ENCODE assay signal across 27 mouse cellular contexts in the genomic region with DNA sequence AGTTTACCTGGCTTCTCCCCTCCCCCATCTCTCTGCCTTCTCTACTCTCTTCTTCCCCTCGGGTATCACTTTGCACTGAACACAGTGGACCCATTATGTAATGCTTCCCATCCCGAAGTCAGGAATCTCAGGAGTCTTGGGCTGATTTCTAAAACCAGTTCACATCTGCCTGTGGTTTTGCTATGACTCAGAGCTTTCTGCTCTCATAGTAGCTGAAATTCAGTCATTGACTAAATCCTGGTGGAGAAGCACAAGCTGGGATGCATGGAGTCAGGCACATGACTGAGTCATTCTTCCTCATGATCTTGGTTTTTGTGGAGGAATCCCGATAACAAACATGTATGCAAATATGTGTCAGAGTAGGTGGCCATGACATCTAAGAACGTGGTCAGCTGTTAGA. TPM values are rescaled to one million over a fixed set of nuclear protein-coding genes. Genes with fewer than 3 reads are reported as not detected.
DNase-seq lines count a peak whose midpoint lies in the region; ATAC-seq and TF ChIP-seq lines count a peak whose summit lies in the region.
"Had no signal": no experiment of that assay in that cellular context is flagged by ENCODE, and none has a peak within 500 bp of the region (broad histone marks: within the 10 kb centered on the region; RNA-seq: fewer than 3 reads in every experiment).

No protein-coding gene starts in this region.

- peak; percentile 18 for DNase-seq in gastrocnemius, adult 18-20 months (ENCODE audit: low spot score)
- no peak for DNase-seq in gastrocnemius, postnatal 36 days
- DNase-seq in left cerebral cortex, adult 2 months (ENCODE audit: extremely low spot score in 1 of 2, low spot score in 2 of 2), result peak; percentile 8 to 18
- DNase-seq in left cerebral cortex, postnatal 4 days, result no peak
- DNase-seq in left cerebral cortex, postnatal 25 days (ENCODE audit: low spot score in 2 of 2), result peak; percentile 9 to 74
- DNase-seq in spleen, postnatal 10 days (ENCODE audit: low spot score in 2 of 2), result no peak
- DNase-seq: adrenal gland, postnatal 36 days; cerebellum, adult 2 months; cerebellum, postnatal 36 days; kidney, postnatal 36 days; layer of hippocampus, adult 9-11 months; lung, adult 18-20 months; lung, postnatal 36 days; thymus, postnatal 36 days had no signal

- no peak for ATAC-seq in granulocyte monocyte progenitor cell, adult 5-6 weeks (replicated peaks; ENCODE audit: poor library complexity, severe bottlenecking)
- ATAC-seq: hindbrain, embryonic 16.5 days; intestine, embryonic 16.5 days; midbrain, embryonic 15.5 days had no signal

- TF ChIP-seq CTCF in left cerebral cortex, adult 2 months (IDR thresholded peaks at IDR 0.05), result no peak
- TF ChIP-seq CTCF in C2C12 (IDR thresholded peaks at IDR 0.05; ENCODE audit: control insufficient read depth, insufficient read depth, insufficient read length), result no peak

- no peaks in the 10 kb centered on the region for H3K27me3 ChIP-seq in C2C12 (ENCODE audit: control insufficient read depth, insufficient read depth, insufficient read length)
- H3K27me3 ChIP-seq: heart, embryonic 12.5 days; midbrain, embryonic 15.5 days; neural tube, embryonic 15.5 days had no signal

- H3K36me3 ChIP-seq in C2C12 (ENCODE audit: control insufficient read depth, insufficient read depth), result no peaks in the 10 kb centered on the region
- H3K36me3 ChIP-seq: heart, embryonic 12.5 days; midbrain, embryonic 15.5 days; neural tube, embryonic 15.5 days had no signal

- H3K4me3 ChIP-seq in left cerebral cortex, adult 2 months, result no peak overlapping the region
- no peak overlapping the region for H3K4me3 ChIP-seq in C2C12 (ENCODE audit: insufficient read depth, poor library complexity, severe bottlenecking)
- H3K4me3 ChIP-seq: heart, embryonic 12.5 days; midbrain, embryonic 15.5 days; neural tube, embryonic 15.5 days had no signal

- H3ac ChIP-seq in C2C12 (ENCODE audit: control insufficient read depth, insufficient read length, low read depth), result no peak overlapping the region

- intact Hi-C loops in gastrocnemius, postnatal 36 days (cut with DNase I), result no loop called here
- intact Hi-C loops in left cerebral cortex, adult 2 months (cut with DNase I), result no loop called here
- intact Hi-C loops in left cerebral cortex, postnatal 4 days (cut with DNase I), result no loop called here
- intact Hi-C loops in left cerebral cortex, postnatal 25 days (cut with DNase I), result no loop called here

- no peak overlapping the region for H3K27ac ChIP-seq in left cerebral cortex, adult 2 months
- H3K27ac ChIP-seq: midbrain, embryonic 15.5 days; neural tube, embryonic 15.5 days had no signal

- H3K79me3 ChIP-seq in C2C12 (ENCODE audit: low read depth), result no peaks in the 10 kb centered on the region

- H3K79me2 ChIP-seq in C2C12 (ENCODE audit: control insufficient read depth, insufficient read depth), result no peaks in the 10 kb centered on the region

TF ChIP-seq in C2C12, 6 proteins besides CTCF, POLR2A, EP300 and RAD21:
- TF ChIP-seq MYOG (IDR thresholded peaks at IDR 0.05; ENCODE audit: control insufficient read depth, extremely low read depth, insufficient read length) (no peak), FOSL1 (IDR thresholded peaks at IDR 0.05; ENCODE audit: insufficient read depth, low read length, poor library complexity, severe bottlenecking) (peak; percentile 72), CEBPB (IDR thresholded peaks at IDR 0.05; ENCODE audit: low read depth) (no peak), MYOD1 (IDR thresholded peaks at IDR 0.05; ENCODE audit: control insufficient read depth, insufficient read length, low read depth) (no peak), MAX (IDR thresholded peaks at IDR 0.05) (peak; percentile 37), USF1 (IDR thresholded peaks at IDR 0.05; ENCODE audit: low read depth) (peak; percentile 75)

RNA-seq across cellular contexts. Expression of a gene that starts 38.4 kb away (rescaled TPM):
- total RNA-seq in gastrocnemius, adult 18-20 months (2021), result not detected
- total RNA-seq in gastrocnemius, postnatal 36 days (2021), result not detected
- total RNA-seq in left cerebral cortex, adult 2 months (2021), result not detected
- not detected for total RNA-seq in left cerebral cortex, postnatal 4 days (2021)
- polyA plus RNA-seq in C2C12 (2012; fragmentation: generic; extraction: Trizol), result not detected
- not detected for total RNA-seq in left cerebral cortex, postnatal 25 days (2021)
- not detected in 2 replicates for total RNA-seq in granulocyte monocyte progenitor cell, adult 5-6 weeks (2014; fragmentation: Nextera tagmentation)
- total RNA-seq in granulocyte monocyte progenitor cell, adult 5-6 weeks (2017), result not detected in 2 replicates
- total RNA-seq: adrenal gland, postnatal 36 days; gastrocnemius, adult 8-10 months; heart, postnatal 36 days had no signal
- polyA plus RNA-seq: cerebellum, adult 2 months; forebrain, embryonic 11.5 days; heart, embryonic 12.5 days; hindbrain, embryonic 16.5 days; intestine, embryonic 16.5 days; kidney, embryonic 14.5 days; limb, embryonic 11.5 days; liver, embryonic 11.5 days; midbrain, embryonic 15.5 days; neural tube, embryonic 15.5 days had no signal

Comparison
In these comparisons a context has a peak if more than half of its experiments do, and no peak if none do; other contexts are left out.
1. DNase-seq: peak in gastrocnemius, adult 18-20 months (single experiment), left cerebral cortex, adult 2 months (2 of 2) and left cerebral cortex, postnatal 25 days (2 of 2); none in gastrocnemius, postnatal 36 days (0 of 2), left cerebral cortex, postnatal 4 days (single experiment) and spleen, postnatal 10 days (0 of 2).